Mouse (Mus musculus) MEL (cell line): Measurements from ENCODE around the gene Boll. TPM values are rescaled to one million over a fixed set of nuclear protein-coding genes. Genes with fewer than 3 reads are reported as not detected.
A peak's percentile ranks its signal among the peaks of the same experiment; 100 is the strongest.

ENCODE experiments used
- DNase-seq: peaks from one replicate; pipeline ENCODE4 v3.0.0; 2011; ENCODE audit warnings: low read depth, low spot score
- H3K27ac ChIP-seq: 2 replicates; pipeline ENCODE4 v1.5.1; 2012; ENCODE audit warnings: low read depth, mild to moderate bottlenecking, control low read depth, low read length, moderate library complexity; ENCODE audit not compliant: control insufficient read depth
- H3K27me3 ChIP-seq, 2 experiments: fragments of 150-350 bp in 1 of 2; sonication (generic) in 1 of 2; 2 replicates each; pipeline ENCODE4 v1.6.1; 2012; ENCODE audit warnings: low read length in 2 of 2, mild to moderate bottlenecking in 2 of 2, improper control_type of control experiment in 1 of 2, moderate library complexity in 1 of 2; ENCODE audit not compliant: insufficient read depth in 2 of 2, control insufficient read depth in 1 of 2
- H3K36me3 ChIP-seq, 2 experiments: 2 replicates each; pipeline ENCODE4 v1.6.1; 2012 to 2014; ENCODE audit warnings: low read length in 2 of 2, improper control_type of control experiment in 1 of 2, inconsistent platforms in 1 of 2, mild to moderate bottlenecking in 1 of 2; ENCODE audit not compliant: insufficient read depth in 2 of 2, control insufficient read depth in 1 of 2
- H3K4me1 ChIP-seq, 2 experiments: fragments of 150-350 bp in 1 of 2; sonication (generic) in 1 of 2; 2 replicates each; pipeline ENCODE4 v1.6.1; 2012; ENCODE audit warnings: low read length in 2 of 2, improper control_type of control experiment in 1 of 2, mild to moderate bottlenecking in 1 of 2; ENCODE audit not compliant: insufficient read depth in 2 of 2, control insufficient read depth in 1 of 2
- H3K4me3 ChIP-seq, 2 experiments: fragments of 150-350 bp in 1 of 2; sonication (generic) in 1 of 2; 2 replicates each; pipeline ENCODE4 v1.5.1; 2012; ENCODE audit warnings: low read depth in 2 of 2, low read length in 2 of 2, mild to moderate bottlenecking in 2 of 2, moderate library complexity in 2 of 2, control low read depth in 1 of 2, improper control_type of control experiment in 1 of 2; ENCODE audit not compliant: control insufficient read depth in 1 of 2, insufficient read depth in 1 of 2
- H3K79me2 ChIP-seq: 2 replicates; pipeline ENCODE4 v1.6.1; 2012; ENCODE audit warnings: mild to moderate bottlenecking, low read length, moderate library complexity; ENCODE audit not compliant: control insufficient read depth, poor library complexity, insufficient read depth
- H3K9ac ChIP-seq: 2 replicates; pipeline ENCODE4 v1.6.1; 2012; ENCODE audit warnings: low read depth, mild to moderate bottlenecking, control low read depth, low read length, moderate library complexity; ENCODE audit not compliant: control insufficient read depth, poor library complexity, severe bottlenecking
- H3K9me3 ChIP-seq: fragments of 150-350 bp; sonication (generic); replicated peaks from 2 replicates; pipeline ENCODE4 v1.6.1; 2012; ENCODE audit warnings: mild to moderate bottlenecking, low read length, improper control_type of control experiment, moderate library complexity; ENCODE audit not compliant: insufficient read depth
- BHLHE40 ChIP-seq: IDR thresholded peaks from 2 replicates; pipeline ENCODE4 v1.6.1; 2012; ENCODE audit warnings: low read depth, mild to moderate bottlenecking, inconsistent platforms, low read length, improper control_type of control experiment, borderline replicate concordance
- CHD1 ChIP-seq: IDR thresholded peaks from 2 replicates; pipeline ENCODE4 v1.6.1; 2012; ENCODE audit warnings: low read depth, mild to moderate bottlenecking, inconsistent platforms, low read length, improper control_type of control experiment
- CTCF ChIP-seq, 3 experiments: IDR thresholded peaks in 2 of 3; conservative IDR thresholded peaks in 1 of 3; 2 replicates each; pipeline ENCODE4 v1.5.1; 2011 to 2012; ENCODE audit warnings: low read length in 3 of 3, low read depth in 2 of 3, mild to moderate bottlenecking in 2 of 3, improper control_type of control experiment in 1 of 3, inconsistent platforms in 1 of 3, mixed read lengths in 1 of 3, moderate library complexity in 1 of 3; ENCODE audit not compliant: control insufficient read depth in 1 of 3, insufficient read depth in 1 of 3, poor library complexity in 1 of 3, severe bottlenecking in 1 of 3
- ETS1 ChIP-seq: IDR thresholded peaks from 2 replicates; pipeline ENCODE4 v1.6.1; 2012; ENCODE audit warnings: low read depth, mild to moderate bottlenecking, inconsistent platforms, low read length, improper control_type of control experiment, moderate library complexity
- GABPA ChIP-seq: IDR thresholded peaks from 2 replicates; pipeline ENCODE4 v1.6.1; 2012; ENCODE audit warnings: low read depth, mild to moderate bottlenecking, inconsistent platforms, low read length, improper control_type of control experiment, moderate library complexity
- HCFC1 ChIP-seq: IDR thresholded peaks from 2 replicates; pipeline ENCODE4 v1.6.1; 2012; ENCODE audit warnings: low read depth, mild to moderate bottlenecking, inconsistent platforms, low read length, improper control_type of control experiment, moderate library complexity
- KAT2A ChIP-seq: conservative IDR thresholded peaks from 2 replicates; pipeline ENCODE4 v1.6.1; 2012; ENCODE audit warnings: low read depth, low read length, improper control_type of control experiment, inconsistent platforms
- MAX ChIP-seq: IDR thresholded peaks from 2 replicates; pipeline ENCODE4 v1.6.1; 2011; ENCODE audit warnings: low read length, improper control_type of control experiment
- MYC ChIP-seq: IDR thresholded peaks from 2 replicates; pipeline ENCODE4 v1.6.1; 2011; ENCODE audit warnings: low read depth, mild to moderate bottlenecking, low read length, improper control_type of control experiment, moderate library complexity
- NELFE ChIP-seq: IDR thresholded peaks from 2 replicates; pipeline ENCODE4 v1.6.1; 2011; ENCODE audit warnings: low read depth, low read length, improper control_type of control experiment
- POLR2AphosphoS2 ChIP-seq: IDR thresholded peaks from 2 replicates; pipeline ENCODE4 v1.6.1; 2011; ENCODE audit warnings: low read length, improper control_type of control experiment
- POLR2AphosphoS5 ChIP-seq: IDR thresholded peaks from 2 replicates; pipeline ENCODE4 v1.6.1; 2012; ENCODE audit warnings: low read depth, borderline replicate concordance, mild to moderate bottlenecking, inconsistent platforms, low read length, moderate library complexity, mixed read lengths
- SIN3A ChIP-seq: IDR thresholded peaks from 2 replicates; pipeline ENCODE4 v1.6.1; 2012; ENCODE audit warnings: low read length, improper control_type of control experiment, inconsistent platforms
- SMC3 ChIP-seq: IDR thresholded peaks from 2 replicates; pipeline ENCODE4 v1.6.1; 2011; ENCODE audit warnings: low read depth, low read length, improper control_type of control experiment
- TAL1 ChIP-seq: IDR thresholded peaks from 2 replicates; pipeline ENCODE4 v1.6.1; 2012; ENCODE audit warnings: mild to moderate bottlenecking, inconsistent platforms, low read length, moderate library complexity, mixed read lengths
- TBP ChIP-seq: IDR thresholded peaks from 2 replicates; pipeline ENCODE4 v1.8.0; 2011; ENCODE audit warnings: low read depth, low read length, improper control_type of control experiment
- TCF12 ChIP-seq: IDR thresholded peaks from 2 replicates; pipeline ENCODE4 v1.6.1; 2014; ENCODE audit warnings: low read depth, mild to moderate bottlenecking, inconsistent platforms, low read length, improper control_type of control experiment, moderate library complexity
- USF1 ChIP-seq: IDR thresholded peaks from 2 replicates; pipeline ENCODE4 v1.6.1; 2014; ENCODE audit warnings: low read depth, mild to moderate bottlenecking, inconsistent platforms, low read length, improper control_type of control experiment, moderate library complexity
- USF2 ChIP-seq, 2 experiments: IDR thresholded peaks; 2 replicates each; pipeline ENCODE4 v1.6.1; 2011 to 2012; ENCODE audit warnings: improper control_type of control experiment in 2 of 2, low read length in 2 of 2, borderline replicate concordance in 1 of 2, inconsistent platforms in 1 of 2, low read depth in 1 of 2, mild to moderate bottlenecking in 1 of 2; ENCODE audit not compliant: insufficient read depth in 1 of 2
- ZKSCAN1 ChIP-seq: IDR thresholded peaks from 2 replicates; pipeline ENCODE4 v1.6.1; 2012; ENCODE audit warnings: low read depth, mild to moderate bottlenecking, inconsistent platforms, low read length, improper control_type of control experiment, moderate library complexity
- ZMIZ1 ChIP-seq: IDR thresholded peaks from 2 replicates; pipeline ENCODE4 v1.6.1; 2012; ENCODE audit warnings: low read depth, mild to moderate bottlenecking, inconsistent platforms, low read length, improper control_type of control experiment, moderate library complexity
- ZNF384 ChIP-seq: IDR thresholded peaks from 2 replicates; pipeline ENCODE4 v1.6.1; 2012; ENCODE audit warnings: low read depth, mild to moderate bottlenecking, inconsistent platforms, low read length, improper control_type of control experiment
- polyA plus RNA-seq, 2 experiments: library from polyadenylated mRNA; stranded (reverse) in 1 of 2; unstranded in 1 of 2; fragments of >175 nt in 1 of 2; fragments of >200 nt in 1 of 2; gene quantifications; 2 replicates each; pipeline versions ENCODE4 v1.2.1 to v1.2.4; 2012; ENCODE audit warnings: low replicate concordance in 2 of 2, low read depth in 1 of 2; ENCODE audit not compliant: insufficient read length in 2 of 2, insufficient read depth in 1 of 2, missing spikeins in 1 of 2
- total RNA-seq: library from RNA; depleted of rRNA; stranded (reverse); fragments of 300-350 nt; gene quantifications from 2 replicates; pipeline ENCODE4 v1.2.3, GENCODE M21; 2012

Boll gene
- total and polyA plus RNA-seq, 3 experiments: not detected

GRCm38 (mm10) chr1:55217191-55217590 is 146.1 kb downstream of the Boll start:
- Histone ChIP-seq H3K9me3 (no peaks in the 10 kb centered on the region), H3K79me2 (no peaks in the 10 kb centered on the region), H3K4me3 (no peak overlapping the region), H3K27me3 (no peaks in the 10 kb centered on the region; a peak in 1 of 4 replicates), H3K27ac (no peak overlapping the region), H3K9ac (no peak overlapping the region), H3K4me1 (peaks cover 0 to 4% of the 10 kb centered on the region in 2 experiments; a peak in 1 of 4 replicates), H3K36me3 (0 out of 4 replicates have a peak, but pooled peaks cover 0 to 2% of the 10 kb centered on the region in 2 experiments)
- TF ChIP-seq CTCF (IDR thresholded peaks at IDR 0.05 in 2 of 3, conservative IDR thresholded peaks at IDR 0.05 in 1 of 3; ENCODE audit: control insufficient read depth in 1 of 3, insufficient read depth in 1 of 3, low read depth in 2 of 3, low read length in 3 of 3, poor library complexity in 1 of 3, severe bottlenecking in 1 of 3) (no peak), NELFE (no peak), MAX (0 out of 2 replicates have a peak, but pooled peaks have one; percentile 28), ETS1 (0 out of 2 replicates have a peak, but pooled peaks have one; percentile 30), MYC (0 out of 2 replicates have a peak, but pooled peaks have one; percentile 17), USF2 (IDR thresholded peaks at IDR 0.05; ENCODE audit: borderline replicate concordance in 1 of 2, insufficient read depth in 1 of 2, low read depth in 1 of 2, low read length in 2 of 2) (no peak)
- DNase-seq: peak; percentile 59

DNA sequence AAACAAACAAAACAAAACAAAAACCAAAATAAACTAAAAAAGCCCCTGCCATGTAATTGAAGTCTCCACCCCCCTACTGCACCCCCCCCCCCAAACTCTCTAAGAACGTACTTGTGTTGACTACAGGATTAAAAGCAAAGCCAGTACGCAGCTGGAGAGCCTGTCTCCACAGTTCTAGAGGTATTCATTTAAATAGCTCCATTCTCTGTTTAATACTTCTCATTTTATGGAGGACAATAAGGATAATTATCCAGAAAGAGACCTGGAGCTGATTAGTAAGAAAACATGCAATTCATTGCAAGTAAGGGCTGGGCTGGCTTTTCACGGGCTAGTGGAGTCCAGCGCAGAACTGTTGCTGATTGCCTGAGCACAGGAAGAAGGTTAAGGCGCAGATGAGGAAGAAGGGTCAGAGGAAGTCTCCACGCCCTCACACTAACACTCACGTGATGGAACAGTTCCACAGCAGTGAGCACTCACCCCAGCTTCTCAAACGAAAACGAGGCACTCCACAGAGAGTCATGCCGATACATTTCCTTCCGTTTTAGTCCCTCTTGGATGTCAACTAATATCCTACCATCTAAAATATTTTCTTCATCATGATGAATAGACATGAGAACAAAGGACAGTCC is 148.0 kb downstream of the Boll start:
- no peaks in the 10 kb centered on the region for H3K79me2 ChIP-seq
- no peaks in the 10 kb centered on the region for H3K9me3 ChIP-seq
- H3K36me3 ChIP-seq: 0 out of 4 replicates have a peak, but pooled peaks cover 0 to 2% of the 10 kb centered on the region in 2 experiments
- no peak overlapping the region for H3K27ac ChIP-seq
- H3K27me3 ChIP-seq: no peaks in the 10 kb centered on the region
- no peak for TF ChIP-seq TCF12
- TF ChIP-seq MAX: peak; percentile 55; the same call in 1 of the 2 replicates
- TF ChIP-seq TAL1: no peak
- peak; percentile 74; the same call in 1 of the 2 replicates for TF ChIP-seq BHLHE40
- TF ChIP-seq USF1: peak; percentile 76
- no peak for TF ChIP-seq ZMIZ1
- H3K9ac ChIP-seq: no peak overlapping the region
- H3K4me3 ChIP-seq: no peak overlapping the region
- DNase-seq: peak; percentile 41
- peaks cover 0 to 4% of the 10 kb centered on the region in 2 experiments; a peak in 1 of 4 replicates for H3K4me1 ChIP-seq

- Histone ChIP-seq H3K27me3 (no peaks in the 10 kb centered on the region), H3K79me2 (no peaks in the 10 kb centered on the region), H3K4me3 (no peak overlapping the region), H3K27ac (no peak overlapping the region), H3K4me1 (peaks cover 0 to 4% of the 10 kb centered on the region in 2 experiments; a peak in 1 of 4 replicates), H3K36me3 (0 out of 4 replicates have a peak, but pooled peaks cover 0 to 2% of the 10 kb centered on the region in 2 experiments), H3K9ac (no peak overlapping the region), H3K9me3 (no peaks in the 10 kb centered on the region)
- no peak for DNase-seq
- TF ChIP-seq ZKSCAN1: no peak
- TF ChIP-seq ZNF384: no peak
- TF ChIP-seq POLR2AphosphoS5: no peak
- TF ChIP-seq KAT2A: no peak
- TF ChIP-seq CHD1: no peak
- no peak for TF ChIP-seq GABPA
- no peak for TF ChIP-seq SMC3
- TF ChIP-seq POLR2AphosphoS2: no peak
- no peak for TF ChIP-seq HCFC1
- no peak for TF ChIP-seq SIN3A
- TF ChIP-seq MAX: no peak
- no peak for TF ChIP-seq TBP
These were observed 149.3 kb downstream of the Boll start for GRCm38 (mm10) chr1:55213936-55214335.
